13 mouse cellular contexts compared by ENCODE assay signal in the genomic region with DNA sequence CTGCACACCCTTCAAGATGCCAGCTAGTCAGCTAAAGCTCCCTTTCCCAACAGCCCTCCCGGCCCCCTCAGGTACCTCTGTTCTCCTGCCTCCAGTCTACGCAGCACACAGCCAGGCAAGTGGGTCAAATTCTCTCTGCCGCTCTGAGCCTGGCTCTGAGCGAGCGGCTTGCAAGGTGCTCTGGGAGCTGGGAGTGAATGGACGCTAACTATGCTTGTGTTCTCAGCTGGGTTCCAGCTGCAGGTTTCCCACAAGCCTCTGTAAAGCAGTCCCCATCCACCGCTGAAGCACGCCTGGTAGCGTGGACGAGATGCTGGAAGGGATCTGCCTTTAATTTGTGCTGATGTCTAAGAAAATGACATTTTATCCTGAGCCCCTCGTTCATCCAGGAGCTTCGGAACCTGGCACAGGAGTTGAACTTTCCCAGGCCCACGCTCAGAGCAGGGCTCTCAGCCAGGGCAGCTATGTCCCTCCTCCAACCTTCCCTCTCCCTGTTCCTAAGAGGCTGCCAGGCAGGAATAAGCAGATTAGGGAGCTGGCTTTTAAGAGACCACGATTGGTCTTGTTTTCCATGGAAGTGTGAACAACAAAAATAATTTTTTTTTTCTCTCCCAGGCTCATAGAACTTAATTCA. TPM values are rescaled to one million over a fixed set of nuclear protein-coding genes. Genes with fewer than 3 reads are reported as not detected.
DNase-seq lines count a peak whose midpoint lies in the region; ATAC-seq lines count a peak whose summit lies in the region.
"Had no signal": no experiment of that assay in that cellular context is flagged by ENCODE, and none has a peak within 500 bp of the region (broad histone marks: within the 10 kb centered on the region; RNA-seq: fewer than 3 reads in every experiment).

No protein-coding gene starts in this region.

- no peak for ATAC-seq in midbrain, embryonic 13.5 days
- no peak for ATAC-seq in megakaryocyte-erythroid progenitor cell, adult 5-6 weeks (replicated peaks; ENCODE audit: low FRiP score, low TSS enrichment, poor library complexity, severe bottlenecking)
- no peak for ATAC-seq in liver, embryonic 11.5 days (replicated peaks; ENCODE audit: low FRiP score)

- no peaks in the 10 kb centered on the region for H3K9me3 ChIP-seq in midbrain, embryonic 13.5 days
- H3K9me3 ChIP-seq in liver, embryonic 11.5 days (ENCODE audit: control insufficient read depth, low read length): no peaks in the 10 kb centered on the region
- H3K9me3 ChIP-seq: heart, embryonic 15.5 days had no signal

- peak overlapping the region; percentile 45; the same call in 1 of the 2 replicates for H3K27ac ChIP-seq in midbrain, embryonic 13.5 days
- no peak overlapping the region for H3K27ac ChIP-seq in liver, embryonic 11.5 days (ENCODE audit: low read depth, low read length)
- H3K27ac ChIP-seq: heart, embryonic 15.5 days had no signal

- H3K9ac ChIP-seq in midbrain, embryonic 13.5 days (replicated peaks): peak overlapping the region; percentile 26; the same call in 1 of the 2 replicates
- H3K9ac ChIP-seq in liver, embryonic 11.5 days (ENCODE audit: low read depth, low read length): no peak overlapping the region
- H3K9ac ChIP-seq: heart, embryonic 15.5 days had no signal

- H3K4me3 ChIP-seq in midbrain, embryonic 13.5 days (replicated peaks): no peak overlapping the region
- H3K4me3 ChIP-seq in liver, embryonic 11.5 days (ENCODE audit: low read depth, low read length): no peak overlapping the region
- H3K4me3 ChIP-seq: heart, embryonic 15.5 days had no signal

- 31% methylated on average over 14 of the region's 14 CpGs for WGBS in midbrain, embryonic 13.5 days
- WGBS in liver, embryonic 11.5 days: 49% methylated on average over 14 of the region's 14 CpGs

- DNase-seq in heart, adult 18-20 months: peak; percentile 49 to 54
- no peak for DNase-seq in heart, adult 11 months
- DNase-seq in brain, adult 2 months (ENCODE audit: low read depth, low spot score): peak; percentile 60
- DNase-seq in heart, postnatal 14 days: peak; percentile 37 to 43
- DNase-seq in liver, embryonic 11.5 days (ENCODE audit: low spot score): no peak
- no peak for DNase-seq in frontal cortex, postnatal 36 days (ENCODE audit: low spot score in 2 of 2)
- DNase-seq: kidney, postnatal 14 days; left cerebral cortex, postnatal 4 days; lung, postnatal 4 days had no signal

- H3K36me3 ChIP-seq in midbrain, embryonic 13.5 days: no peaks in the 10 kb centered on the region
- H3K36me3 ChIP-seq in liver, embryonic 11.5 days (ENCODE audit: control insufficient read depth, insufficient read depth, low read length): no peaks in the 10 kb centered on the region
- H3K36me3 ChIP-seq: heart, embryonic 15.5 days had no signal

- peaks cover 20% of the 10 kb centered on the region for H3K27me3 ChIP-seq in midbrain, embryonic 13.5 days
- H3K27me3 ChIP-seq in liver, embryonic 11.5 days (replicated peaks; ENCODE audit: control insufficient read depth, insufficient read depth, low read length): peaks cover 60% of the 10 kb centered on the region

- H3K4me1 ChIP-seq in midbrain, embryonic 13.5 days (replicated peaks): peaks cover 77% of the 10 kb centered on the region
- H3K4me1 ChIP-seq in liver, embryonic 11.5 days (replicated peaks; ENCODE audit: control insufficient read depth, insufficient read depth, low read length): no peaks in the 10 kb centered on the region

- intact Hi-C loops in heart, postnatal 14 days (cut with DNase I): loop anchor here (5.0 kb wide), 1 partner anchor 171 kb away; no protein-coding TSS in a partner anchor

- H3K4me2 ChIP-seq in midbrain, embryonic 13.5 days (replicated peaks): peak overlapping the region; percentile 15
- no peak overlapping the region for H3K4me2 ChIP-seq in liver, embryonic 11.5 days
- H3K4me2 ChIP-seq: heart, embryonic 15.5 days had no signal

RNA-seq across cellular contexts. Expression of a gene that starts 5.1 kb away (rescaled TPM):
- 1 to 10 TPM; 1.2 to 1.3 TPM for total RNA-seq in heart, adult 18-20 months (2021)
- total RNA-seq in heart, postnatal 14 days (2021): 1 to 10 TPM in 1 of 2 experiments, under 1 TPM in 1; 0.88 to 1.3 TPM
- polyA plus RNA-seq in midbrain, embryonic 13.5 days (2015; fragmentation: Nextera tagmentation; extraction: Ambion mirVana): 10.8 and 11.1 TPM in 2 replicates
- not detected in 2 replicates for total RNA-seq in megakaryocyte-erythroid progenitor cell, adult 5-6 weeks (2014; fragmentation: Nextera tagmentation)
- not detected in 2 replicates for total RNA-seq in megakaryocyte-erythroid progenitor cell, adult 5-6 weeks (2017)
- 0.25 and 0.51 TPM in 2 replicates for polyA plus RNA-seq in liver, embryonic 11.5 days (2014; fragmentation: Nextera tagmentation; extraction: Ambion mirVana)
- total RNA-seq: neutrophil, adult 5-6 weeks had no signal

Comparison
In these comparisons a context has a peak if more than half of its experiments do, and no peak if none do; other contexts are left out.
1. DNase-seq: peak in heart, adult 18-20 months (2 of 2), brain, adult 2 months (single experiment) and heart, postnatal 14 days (2 of 2); none in heart, adult 11 months (single experiment), liver, embryonic 11.5 days (single experiment) and frontal cortex, postnatal 36 days (0 of 2).